Mouse (Mus musculus): ENCODE data around the gene Tnfrsf18.

- no peak for TF ChIP-seq TAL1 (IDR thresholded peaks at IDR 0.05; ENCODE audit: low read length)
- no peak for TF ChIP-seq MAX (IDR thresholded peaks at IDR 0.05; ENCODE audit: low read length)
- TF ChIP-seq POLR2A (IDR thresholded peaks at IDR 0.05; ENCODE audit: control insufficient read depth in 1 of 2, insufficient read depth in 1 of 2, low read depth in 1 of 2, low read length in 2 of 2, poor library complexity in 1 of 2): no peak
- no peak for TF ChIP-seq HCFC1 (IDR thresholded peaks at IDR 0.05; ENCODE audit: low read depth, low read length)
- TF ChIP-seq EP300 (IDR thresholded peaks at IDR 0.05; ENCODE audit: low read depth in 1 of 2, low read length in 2 of 2): no peak
- no peak for TF ChIP-seq MXI1 (IDR thresholded peaks at IDR 0.05; ENCODE audit: low read depth, low read length)
Observed at GRCm38 (mm10) chr4:156070716-156071115, 44.8 kb downstream of the Tnfrsf18 start.
